Mouse (Mus musculus): ENCODE results near the gene Tbc1d19.

Gene Tbc1d19

GRCm38 (mm10) chr5:53909201-53909600, 99.8 kb downstream of the Tbc1d19 start:
- no peak for DNase-seq (ENCODE audit: low spot score in 2 of 2)

GRCm38 (mm10) chr5:53920416-53920815, 111.0 kb downstream of the Tbc1d19 start:
- no peak for DNase-seq (ENCODE audit: low spot score in 2 of 2)

GRCm38 (mm10) chr5:53922149-53922904, 112.9 kb downstream of the Tbc1d19 start:
- no peak for DNase-seq (ENCODE audit: low spot score in 2 of 2)

GRCm38 (mm10) chr5:53924005-53924404, 114.6 kb downstream of the Tbc1d19 start:
- DNase-seq (ENCODE audit: low spot score in 2 of 2), result no peak

GRCm38 (mm10) chr5:53926301-53926855, 117.0 kb downstream of the Tbc1d19 start:
- no peak for DNase-seq (ENCODE audit: low spot score in 2 of 2)

- DNase-seq (ENCODE audit: low spot score in 2 of 2), result no peak
These were observed 118.5 kb downstream of the Tbc1d19 start for GRCm38 (mm10) chr5:53927886-53928285.

GRCm38 (mm10) chr5:53928537-53928936, 119.1 kb downstream of the Tbc1d19 start:
- DNase-seq (ENCODE audit: low spot score in 2 of 2), result no peak

GRCm38 (mm10) chr5:53929205-53929614, 119.8 kb downstream of the Tbc1d19 start:
- DNase-seq (ENCODE audit: low spot score in 2 of 2), result no peak

GRCm38 (mm10) chr5:53929814-53930213, 120.4 kb downstream of the Tbc1d19 start:
- no peak for DNase-seq (ENCODE audit: low spot score in 2 of 2)

- no peak for DNase-seq (ENCODE audit: low spot score in 2 of 2)
These were observed 121.6 kb downstream of the Tbc1d19 start for GRCm38 (mm10) chr5:53931011-53931410.

GRCm38 (mm10) chr5:53933628-53934027, 124.2 kb downstream of the Tbc1d19 start:
- no peak for DNase-seq (ENCODE audit: low spot score in 2 of 2)

GRCm38 (mm10) chr5:53934040-53934439, 124.6 kb downstream of the Tbc1d19 start:
- DNase-seq (ENCODE audit: low spot score in 2 of 2), result no peak

GRCm38 (mm10) chr5:53934826-53935225, 125.4 kb downstream of the Tbc1d19 start:
- no peak for DNase-seq (ENCODE audit: low spot score in 2 of 2)

- DNase-seq (ENCODE audit: low spot score in 2 of 2), result no peak
These were observed 127.8 kb downstream of the Tbc1d19 start for GRCm38 (mm10) chr5:53937187-53937586.

GRCm38 (mm10) chr5:53939026-53939425, 129.6 kb downstream of the Tbc1d19 start:
- DNase-seq (ENCODE audit: low spot score in 2 of 2), result no peak

- no peak for DNase-seq (ENCODE audit: low spot score in 2 of 2)
These were observed 132.1 kb downstream of the Tbc1d19 start for GRCm38 (mm10) chr5:53941322-53942024.

- no peak for DNase-seq (ENCODE audit: low spot score in 2 of 2)
These were observed 132.9 kb downstream of the Tbc1d19 start for GRCm38 (mm10) chr5:53942332-53942731.

GRCm38 (mm10) chr5:53943321-53943857, 134.0 kb downstream of the Tbc1d19 start:
- DNase-seq (ENCODE audit: low spot score in 2 of 2), result no peak

GRCm38 (mm10) chr5:53946747-53947146, 137.3 kb downstream of the Tbc1d19 start:
- no peak for DNase-seq (ENCODE audit: low spot score in 2 of 2)

GRCm38 (mm10) chr5:53947549-53948183, 138.3 kb downstream of the Tbc1d19 start:
- DNase-seq (ENCODE audit: low spot score in 2 of 2), result no peak

- DNase-seq (ENCODE audit: low spot score in 2 of 2), result no peak
These were observed 139.3 kb downstream of the Tbc1d19 start for GRCm38 (mm10) chr5:53948606-53949266.

GRCm38 (mm10) chr5:53950189-53950588, 140.8 kb downstream of the Tbc1d19 start:
- DNase-seq (ENCODE audit: low spot score in 2 of 2), result no peak
